Mouse (Mus musculus) midbrain, embryonic 15.5 days (tissue): Measurements from ENCODE around the gene Dll4. TPM values are rescaled to one million over a fixed set of nuclear protein-coding genes. Genes with fewer than 3 reads are reported as not detected.

Experiments used
- ATAC-seq: fragments of 200-750 bp; cut with Nextera tagmentation; replicated peaks from 2 replicates; pipeline ENCODE4 v1.8.0; 2017; ENCODE audit warnings: moderate TSS enrichment
- H3K27ac ChIP-seq: fragments of 300-500 bp; sonication (generic); 2 replicates; pipeline ENCODE4 v1.5.1; 2015; ENCODE audit warnings: mild to moderate bottlenecking, inconsistent platforms
- H3K27me3 ChIP-seq: fragments of 300-500 bp; sonication (generic); replicated peaks from 2 replicates; pipeline ENCODE4 v1.6.1; 2015; ENCODE audit warnings: inconsistent platforms
- H3K36me3 ChIP-seq: fragments of 300-500 bp; sonication (generic); replicated peaks from 2 replicates; pipeline ENCODE4 v1.6.1; 2015; ENCODE audit warnings: inconsistent platforms
- H3K4me1 ChIP-seq: fragments of 300-500 bp; sonication (generic); 2 replicates; pipeline ENCODE4 v1.6.1; 2015; ENCODE audit warnings: inconsistent platforms
- H3K4me2 ChIP-seq: fragments of 300-500 bp; sonication (generic); 2 replicates; pipeline ENCODE4 v1.6.1; 2015; ENCODE audit warnings: inconsistent platforms, mild to moderate bottlenecking, moderate library complexity
- H3K4me3 ChIP-seq: fragments of 300-500 bp; sonication (generic); 2 replicates; pipeline ENCODE4 v1.5.1; 2015; ENCODE audit warnings: mild to moderate bottlenecking, inconsistent platforms
- H3K9ac ChIP-seq: fragments of 300-500 bp; sonication (generic); 2 replicates; pipeline ENCODE4 v1.6.1; 2015; ENCODE audit warnings: mild to moderate bottlenecking, inconsistent platforms
- H3K9me3 ChIP-seq: fragments of 300-500 bp; sonication (generic); 2 replicates; pipeline ENCODE4 v1.6.1; 2016; ENCODE audit warnings: inconsistent platforms
- WGBS: fragments of 180-500 bp; shearing (Covaris S2); methylation state at CpG from one replicate; pipeline ENCODE4 v1.1.7; 2015; ENCODE audit warnings: mixed read lengths; 5-methylcytosine and 5-hydroxymethylcytosine counted together
- polyA plus RNA-seq: library from polyadenylated mRNA; unstranded; fragments of >200 nt; fragmentation: Nextera tagmentation; extraction: Ambion mirVana; gene quantifications from 2 replicates; pipeline ENCODE4 v1.2.1, GENCODE M21; 2015

The Dll4 gene
- polyA plus RNA-seq, 1 experiment from 2014 or later: 5.3 TPM

DNA sequence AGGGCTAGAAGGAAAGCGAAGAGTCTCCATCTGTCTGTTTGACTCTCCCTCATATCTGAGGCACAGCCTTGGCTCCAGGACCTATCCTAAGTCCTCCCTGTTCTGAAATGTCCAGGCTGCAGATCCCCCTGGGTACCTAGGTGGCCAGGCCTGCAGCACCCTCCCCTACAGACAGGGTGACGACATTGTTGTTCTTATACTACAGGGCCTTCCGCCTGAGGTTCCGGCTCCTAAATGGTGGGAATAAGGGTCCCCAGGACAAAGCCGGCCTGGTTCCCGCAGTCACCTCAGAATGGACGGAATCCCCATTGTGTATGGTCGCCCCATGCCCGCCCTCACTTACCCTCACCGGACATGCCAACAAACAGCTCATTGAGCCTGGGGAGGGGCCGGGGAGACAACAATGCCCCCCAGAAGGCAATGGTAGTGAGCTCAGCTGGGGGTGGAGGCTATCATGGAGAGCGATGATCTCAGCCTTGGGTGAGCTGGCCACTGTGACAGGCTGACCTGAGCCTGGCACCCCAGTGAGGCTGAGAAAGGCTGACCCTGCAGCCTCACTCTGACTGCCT, 10.8 kb upstream of the Dll4 start:
- no peaks in the 10 kb centered on the region for H3K36me3 ChIP-seq
- H3K9me3 ChIP-seq: no peaks in the 10 kb centered on the region
- H3K9ac ChIP-seq: no peak overlapping the region
- no peak overlapping the region for H3K4me2 ChIP-seq
- ATAC-seq: no peak
- 59% methylated on average over 12 of the region's 12 CpGs for WGBS
- H3K27me3 ChIP-seq: peaks cover 43% of the 10 kb centered on the region
- H3K27ac ChIP-seq: no peak overlapping the region
- no peak overlapping the region for H3K4me3 ChIP-seq
- H3K4me1 ChIP-seq: 0 out of 2 replicates have a peak, but pooled peaks cover 3% of the 10 kb centered on the region

DNA sequence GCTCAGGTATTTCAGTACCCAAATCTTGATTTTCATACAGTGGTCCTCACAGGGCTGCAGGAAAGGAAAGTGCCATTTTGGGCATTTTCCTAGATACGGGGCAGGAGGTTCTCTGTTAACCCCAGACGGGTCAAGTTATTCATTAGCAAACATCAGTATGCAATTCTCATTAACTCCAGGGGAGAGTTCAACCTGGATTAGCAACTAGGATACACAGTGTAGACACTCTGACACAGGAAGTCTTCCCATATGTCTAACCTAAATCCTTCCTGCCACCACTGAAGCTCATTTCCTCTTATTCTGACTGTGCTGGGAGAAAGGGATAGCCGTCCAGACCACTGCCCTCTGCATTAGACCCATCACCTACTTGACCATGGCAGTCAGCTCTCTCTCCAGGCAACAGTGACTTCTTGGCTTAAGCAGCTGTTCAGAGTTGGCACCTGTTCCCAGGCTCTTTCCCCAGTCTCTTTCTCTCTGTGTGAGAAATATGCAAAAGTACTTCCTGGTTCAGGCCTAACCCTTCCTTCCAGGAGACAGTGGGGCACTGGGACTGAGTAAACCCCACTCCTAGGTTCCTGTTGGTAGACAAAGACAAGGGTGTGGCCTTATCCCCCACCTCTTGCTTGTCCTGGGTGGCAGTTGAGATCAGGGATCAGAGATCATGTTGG, 7.4 kb upstream of the Dll4 start:
- peaks cover 69% of the 10 kb centered on the region for H3K27me3 ChIP-seq
- H3K4me1 ChIP-seq: peaks cover 25% of the 10 kb centered on the region
- H3K36me3 ChIP-seq: no peaks in the 10 kb centered on the region
- H3K9ac ChIP-seq: no peak overlapping the region
- ATAC-seq: no peak
- H3K4me2 ChIP-seq: no peak overlapping the region
- whole genome bisulfite sequencing: 70% methylated on average over 3 of the region's 3 CpGs
- no peak overlapping the region for H3K27ac ChIP-seq
- no peak overlapping the region for H3K4me3 ChIP-seq
- H3K9me3 ChIP-seq: no peaks in the 10 kb centered on the region

DNA sequence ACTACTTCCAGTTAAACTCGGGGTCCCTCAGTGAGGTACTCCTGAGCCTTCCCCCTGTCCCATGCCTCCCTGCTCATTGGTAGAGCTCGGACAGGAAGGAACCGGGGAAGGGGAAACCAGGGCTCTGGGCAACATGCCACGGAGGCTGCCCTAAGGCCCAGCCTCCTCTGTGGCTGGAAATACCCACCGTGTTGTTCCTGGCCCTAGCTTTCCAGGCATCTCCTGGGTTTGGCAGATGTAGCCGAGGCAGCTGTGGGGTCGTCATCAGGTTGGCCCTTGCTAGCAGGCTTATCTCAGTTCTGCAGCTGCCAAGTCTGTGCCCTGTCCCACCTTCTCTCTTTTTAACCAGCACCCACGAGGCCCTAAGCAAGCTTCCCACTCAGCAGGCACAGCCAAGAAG, 5.0 kb upstream of the Dll4 start:
- Histone ChIP-seq H3K27me3 (peaks cover 76% of the 10 kb centered on the region), H3K27ac (no peak overlapping the region), H3K36me3 (no peaks in the 10 kb centered on the region), H3K9ac (no peak overlapping the region), H3K4me1 (peaks cover 41% of the 10 kb centered on the region), H3K4me3 (no peak overlapping the region), H3K9me3 (no peaks in the 10 kb centered on the region), H3K4me2 (no peak overlapping the region)
- WGBS: 66% methylated on average over 8 of the region's 8 CpGs
- ATAC-seq: no peak

DNA sequence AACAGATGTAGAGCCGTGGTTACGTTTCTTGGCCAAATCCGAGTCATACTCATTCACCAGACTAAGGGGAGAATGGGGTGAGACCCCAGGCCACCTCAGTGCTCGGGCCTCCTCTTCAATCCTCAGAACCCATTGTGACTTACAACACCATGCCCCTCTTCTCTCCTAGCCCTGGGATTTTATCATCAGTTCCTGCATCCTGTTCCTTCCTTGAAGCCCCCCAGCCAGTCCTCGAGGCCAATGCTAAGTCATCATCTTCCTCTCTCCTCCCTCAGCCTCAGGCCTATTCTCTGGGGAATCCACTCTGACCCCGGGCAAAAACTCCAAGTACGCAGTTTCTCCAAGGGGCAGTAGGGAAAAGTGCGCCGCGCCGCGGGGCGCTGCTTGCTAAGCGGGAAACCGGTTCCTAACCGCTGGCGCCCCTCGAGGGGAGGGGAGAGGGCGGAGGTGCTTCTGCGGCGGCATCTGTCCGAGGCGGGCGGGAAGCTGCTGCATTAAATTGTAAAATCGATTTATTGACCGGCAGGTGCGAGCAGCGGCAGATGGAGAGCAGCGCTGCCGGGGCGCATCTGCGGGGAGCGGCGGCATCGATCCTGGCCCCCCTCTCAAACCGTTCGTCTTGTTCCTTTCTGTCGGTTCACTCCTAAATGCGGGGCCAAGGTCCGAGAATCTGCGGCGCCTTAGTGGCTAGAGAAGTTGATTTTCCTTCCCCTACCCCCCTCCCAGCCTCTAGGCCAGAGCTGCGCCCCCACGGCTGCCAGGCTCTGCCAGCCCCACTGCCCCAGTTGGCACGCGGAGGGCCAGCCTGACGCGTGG, 3.6 kb upstream of the Dll4 start:
- Histone ChIP-seq H3K27ac (no peak overlapping the region), H3K4me3 (peak overlapping the region; percentile 36), H3K4me2 (peak overlapping the region; percentile 70), H3K9me3 (no peaks in the 10 kb centered on the region), H3K4me1 (peaks cover 56% of the 10 kb centered on the region), H3K36me3 (no peaks in the 10 kb centered on the region), H3K27me3 (peaks cover 80% of the 10 kb centered on the region), H3K9ac (peak overlapping the region; percentile 26)
- ATAC-seq: peak; percentile 60; the same call in 1 of the 2 replicates
- WGBS: under 1% methylated on average over 48 of the region's 48 CpGs

DNA sequence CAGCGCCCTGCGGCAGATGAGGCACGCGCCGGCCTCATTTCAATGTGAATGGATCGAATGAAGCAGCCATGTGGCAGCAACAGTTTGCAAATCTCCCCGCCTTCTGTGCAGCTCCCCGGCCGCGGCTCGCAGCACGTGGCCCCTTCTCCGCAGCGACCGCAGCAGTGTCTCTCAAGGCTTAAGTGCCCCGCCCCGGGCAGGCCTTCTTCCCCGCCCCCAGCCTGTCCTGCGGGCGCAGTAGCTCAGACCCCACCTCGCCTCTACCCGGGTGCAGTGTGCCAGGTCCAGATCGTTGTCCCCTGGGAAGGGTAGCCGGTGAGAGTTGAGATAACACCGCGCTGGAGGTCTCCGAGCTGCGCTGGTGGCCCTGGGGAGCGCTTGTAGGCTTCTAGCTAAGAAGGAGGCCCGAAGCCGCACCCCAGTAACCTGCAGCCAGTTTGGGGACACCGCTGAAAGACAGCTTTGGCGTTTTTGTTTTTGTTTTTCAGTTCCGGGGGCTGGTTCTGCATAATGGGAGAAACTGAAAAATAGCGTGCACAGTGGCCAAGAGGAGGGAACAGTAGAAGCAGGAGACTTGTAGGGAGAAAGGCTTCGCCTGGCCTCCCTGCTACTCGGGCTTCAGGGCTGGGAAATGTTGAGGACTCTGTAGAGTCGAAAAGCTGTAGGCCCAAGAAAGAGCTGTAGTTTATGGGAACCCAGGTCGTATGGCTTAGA, 2.8 kb upstream of the Dll4 start:
- H3K4me3 ChIP-seq: peak overlapping the region; percentile 36
- H3K36me3 ChIP-seq: no peaks in the 10 kb centered on the region
- peak overlapping the region; percentile 26; the same call in 1 of the 2 replicates for H3K9ac ChIP-seq
- no peak; the same call in none of the 2 replicates for ATAC-seq
- peak overlapping the region; percentile 70 for H3K4me2 ChIP-seq
- no peak overlapping the region for H3K27ac ChIP-seq
- H3K27me3 ChIP-seq: peaks cover 79% of the 10 kb centered on the region
- no peaks in the 10 kb centered on the region for H3K9me3 ChIP-seq
- WGBS: 2% methylated on average over 39 of the region's 39 CpGs
- H3K4me1 ChIP-seq: peaks cover 62% of the 10 kb centered on the region

DNA sequence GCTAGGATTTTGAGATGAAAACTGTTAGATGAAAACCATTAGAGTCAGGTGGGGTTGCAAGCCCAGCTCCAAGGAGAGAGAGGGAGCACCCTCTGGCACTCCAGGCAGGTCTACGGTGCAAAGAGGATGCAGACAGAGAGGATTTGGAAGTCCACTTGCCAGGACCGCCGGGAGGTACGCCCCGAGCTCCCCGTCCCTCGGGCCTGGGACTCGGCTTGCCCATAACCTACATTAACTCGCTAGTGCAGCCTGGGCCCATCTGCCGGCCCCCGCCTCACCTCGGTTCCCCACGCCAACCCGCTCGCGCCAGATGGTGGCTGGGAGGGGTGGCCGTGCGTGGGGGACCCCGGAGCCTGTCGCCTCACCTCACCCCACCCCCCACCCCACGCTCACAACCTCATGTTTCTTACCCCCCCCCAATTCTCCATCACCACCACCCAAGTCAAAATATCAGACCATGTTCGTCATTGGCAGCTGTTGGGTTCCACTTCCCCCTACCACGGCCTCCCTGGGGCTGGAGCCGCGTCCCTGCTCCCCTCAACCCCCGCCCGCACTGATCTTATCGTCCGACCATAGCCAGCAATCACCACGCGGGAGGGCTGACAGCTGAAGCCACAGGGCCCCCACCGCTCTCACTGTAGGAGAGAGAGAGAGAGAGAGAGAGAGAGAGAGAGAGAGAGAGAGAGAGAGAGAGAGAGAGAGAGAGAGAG, 1.6 kb upstream of the Dll4 start:
- Histone ChIP-seq H3K27me3 (peaks cover 81% of the 10 kb centered on the region), H3K4me1 (peaks cover 67% of the 10 kb centered on the region), H3K4me3 (peak overlapping the region; percentile 9), H3K4me2 (peak overlapping the region; percentile 25), H3K27ac (no peak overlapping the region), H3K9me3 (no peaks in the 10 kb centered on the region), H3K36me3 (no peaks in the 10 kb centered on the region), H3K9ac (no peak overlapping the region)
- no peak for ATAC-seq
- 3% methylated on average over 31 of the region's 32 CpGs for WGBS

DNA sequence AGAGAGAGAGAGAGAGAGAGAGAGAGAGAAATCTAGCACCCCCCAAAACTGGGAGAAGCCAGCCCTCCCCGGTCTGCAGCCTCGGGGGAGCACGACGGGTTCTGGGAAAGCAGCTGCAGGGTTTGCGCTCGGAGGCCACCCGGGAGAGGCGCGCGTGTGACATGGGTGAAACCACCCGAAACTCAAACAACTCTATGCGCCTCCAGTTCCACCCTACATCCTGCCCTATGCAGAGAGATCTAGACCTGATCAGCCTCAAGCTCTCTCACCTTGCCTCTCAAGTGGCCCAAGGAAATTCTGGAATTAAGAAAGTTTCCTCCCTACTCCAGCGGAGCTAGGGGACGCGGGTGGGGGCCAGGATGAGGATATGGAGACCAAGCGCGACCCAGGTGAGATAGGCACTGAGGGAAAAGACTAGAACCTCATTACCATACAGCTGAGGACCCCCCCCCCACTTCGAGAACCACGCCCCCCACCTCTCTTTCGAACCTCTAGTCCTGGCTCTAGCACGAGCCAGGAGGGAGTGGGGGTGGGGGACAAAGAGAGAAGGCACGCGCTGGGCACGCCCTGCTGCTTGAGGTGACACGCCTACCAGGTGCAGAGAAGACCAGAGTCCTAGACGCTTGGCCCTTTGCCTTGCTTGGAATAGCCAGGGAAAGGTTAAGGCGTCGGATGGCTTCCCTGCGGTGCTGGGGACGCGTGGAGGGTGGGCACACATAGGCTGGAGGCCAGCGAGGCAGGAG, 837 bp upstream of the Dll4 start:
- under 1% methylated on average over 32 of the region's 32 CpGs for WGBS
- peak overlapping the region; percentile 85 for H3K4me2 ChIP-seq
- H3K9me3 ChIP-seq: no peaks in the 10 kb centered on the region
- H3K4me1 ChIP-seq: peaks cover 72% of the 10 kb centered on the region
- no peak overlapping the region for H3K27ac ChIP-seq
- no peaks in the 10 kb centered on the region for H3K36me3 ChIP-seq
- peak overlapping the region; percentile 49 for H3K4me3 ChIP-seq
- H3K9ac ChIP-seq: no peak overlapping the region
- no peak for ATAC-seq
- H3K27me3 ChIP-seq: peaks cover 83% of the 10 kb centered on the region

DNA sequence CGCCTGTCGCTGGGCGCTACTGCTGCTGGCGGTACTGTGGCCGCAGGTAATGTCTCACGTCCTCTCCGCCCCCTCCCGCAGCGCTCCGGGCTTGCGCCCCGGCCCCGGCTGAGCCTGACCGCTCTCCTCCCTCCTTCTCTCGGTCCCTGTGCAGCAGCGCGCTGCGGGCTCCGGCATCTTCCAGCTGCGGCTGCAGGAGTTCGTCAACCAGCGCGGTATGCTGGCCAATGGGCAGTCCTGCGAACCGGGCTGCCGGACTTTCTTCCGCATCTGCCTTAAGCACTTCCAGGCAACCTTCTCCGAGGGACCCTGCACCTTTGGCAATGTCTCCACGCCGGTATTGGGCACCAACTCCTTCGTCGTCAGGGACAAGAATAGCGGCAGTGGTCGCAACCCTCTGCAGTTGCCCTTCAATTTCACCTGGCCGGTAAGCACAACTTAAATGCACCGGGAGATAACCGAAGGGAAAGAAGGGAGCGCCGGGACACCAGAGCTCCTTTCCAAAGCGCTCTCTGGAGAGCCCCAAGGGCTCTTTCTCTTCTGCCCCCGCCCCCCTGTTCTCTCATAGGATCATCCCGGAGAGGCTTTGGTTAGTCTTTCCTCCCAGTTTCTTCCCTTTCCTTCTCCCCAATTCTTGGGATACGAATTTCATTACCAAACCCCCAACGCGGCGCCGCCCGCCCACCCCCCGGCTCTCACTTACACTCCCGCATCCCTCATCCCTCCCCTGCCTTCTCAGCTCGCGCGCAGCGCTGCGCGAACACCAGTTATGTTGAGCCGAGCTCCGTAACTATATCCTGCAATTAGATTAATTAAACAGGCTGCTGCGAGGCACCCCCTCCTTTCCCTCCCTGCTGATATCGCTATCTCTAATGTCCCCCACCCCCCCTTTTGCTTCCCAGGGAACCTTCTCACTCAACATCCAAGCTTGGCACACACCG, 847 bp downstream of the Dll4 start:
- under 1% methylated on average over 61 of the region's 61 CpGs for WGBS
- no peaks in the 10 kb centered on the region for H3K36me3 ChIP-seq
- peak overlapping the region; percentile 49 for H3K4me3 ChIP-seq
- peak overlapping the region; percentile 85 for H3K4me2 ChIP-seq
- peak overlapping the region; percentile 46 for H3K9ac ChIP-seq
- H3K27ac ChIP-seq: no peak overlapping the region
- peak; percentile 32; the same call in 1 of the 2 replicates for ATAC-seq
- no peaks in the 10 kb centered on the region for H3K9me3 ChIP-seq
- peaks cover 68% of the 10 kb centered on the region for H3K4me1 ChIP-seq
- peaks cover 83% of the 10 kb centered on the region for H3K27me3 ChIP-seq

DNA sequence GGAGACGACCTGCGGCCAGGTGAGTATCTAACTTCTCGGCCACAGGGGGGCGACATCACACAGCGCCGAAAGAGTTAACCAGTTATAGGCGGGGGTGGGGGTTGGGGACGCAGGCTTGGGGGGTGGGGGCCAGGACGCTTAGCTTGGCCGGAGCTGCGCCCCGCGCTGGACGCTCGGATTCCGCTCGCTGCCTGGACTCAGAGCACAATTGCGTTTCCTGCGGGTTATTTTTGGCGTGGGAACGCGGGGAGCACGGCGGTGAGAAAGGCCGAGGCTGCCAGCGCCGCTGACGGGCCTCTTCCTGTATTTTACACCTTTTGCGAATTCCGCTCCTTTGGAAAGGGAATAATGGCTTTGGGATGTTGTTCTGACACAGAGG, 1.5 kb downstream of the Dll4 start:
- Histone ChIP-seq H3K4me1 (peaks cover 62% of the 10 kb centered on the region), H3K4me2 (peak overlapping the region; percentile 85), H3K4me3 (peak overlapping the region; percentile 49), H3K9ac (peak overlapping the region; percentile 46), H3K27ac (no peak overlapping the region), H3K9me3 (no peaks in the 10 kb centered on the region), H3K27me3 (peaks cover 82% of the 10 kb centered on the region), H3K36me3 (no peaks in the 10 kb centered on the region)
- under 1% methylated on average over 30 of the region's 30 CpGs for WGBS
- ATAC-seq: 0 out of 2 replicates have a peak, but pooled peaks have one; percentile 6

DNA sequence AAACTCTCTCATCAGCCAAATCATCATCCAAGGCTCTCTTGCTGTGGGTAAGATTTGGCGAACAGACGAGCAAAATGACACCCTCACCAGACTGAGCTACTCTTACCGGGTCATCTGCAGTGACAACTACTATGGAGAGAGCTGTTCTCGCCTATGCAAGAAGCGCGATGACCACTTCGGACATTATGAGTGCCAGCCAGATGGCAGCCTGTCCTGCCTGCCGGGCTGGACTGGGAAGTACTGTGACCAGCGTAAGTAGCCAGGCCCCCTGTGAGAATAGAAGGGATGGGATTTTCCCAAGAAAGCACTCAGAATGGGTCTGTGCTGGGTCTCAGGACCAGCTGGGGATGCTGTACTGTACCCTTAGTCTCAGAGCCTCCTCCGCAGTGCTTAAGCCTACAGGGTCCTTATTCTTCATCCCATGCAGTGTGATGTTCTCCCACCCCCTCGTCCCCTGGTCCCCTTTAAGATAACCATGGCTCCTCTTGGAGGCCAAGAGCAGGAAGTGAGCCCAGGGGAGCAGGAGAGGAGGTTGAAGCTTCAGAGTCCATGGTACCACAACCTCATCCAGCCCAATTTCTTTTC, 2.5 kb downstream of the Dll4 start:
- Histone ChIP-seq H3K4me2 (peak overlapping the region; percentile 85), H3K27me3 (peaks cover 74% of the 10 kb centered on the region), H3K4me1 (peaks cover 52% of the 10 kb centered on the region), H3K9ac (no peak overlapping the region), H3K36me3 (no peaks in the 10 kb centered on the region), H3K4me3 (peak overlapping the region; percentile 49; the same call in 1 of the 2 replicates), H3K9me3 (no peaks in the 10 kb centered on the region), H3K27ac (no peak overlapping the region)
- no peak for ATAC-seq
- WGBS: 17% methylated on average over 11 of the region's 11 CpGs
